Mouse (Mus musculus): Measurements from ENCODE around the gene Itih1. TPM values are rescaled to one million over a fixed set of nuclear protein-coding genes. Genes with fewer than 3 reads are reported as not detected.

Gene Itih1
- total and polyA plus RNA-seq, 2 experiments from 2014 or later = not detected

DNA sequence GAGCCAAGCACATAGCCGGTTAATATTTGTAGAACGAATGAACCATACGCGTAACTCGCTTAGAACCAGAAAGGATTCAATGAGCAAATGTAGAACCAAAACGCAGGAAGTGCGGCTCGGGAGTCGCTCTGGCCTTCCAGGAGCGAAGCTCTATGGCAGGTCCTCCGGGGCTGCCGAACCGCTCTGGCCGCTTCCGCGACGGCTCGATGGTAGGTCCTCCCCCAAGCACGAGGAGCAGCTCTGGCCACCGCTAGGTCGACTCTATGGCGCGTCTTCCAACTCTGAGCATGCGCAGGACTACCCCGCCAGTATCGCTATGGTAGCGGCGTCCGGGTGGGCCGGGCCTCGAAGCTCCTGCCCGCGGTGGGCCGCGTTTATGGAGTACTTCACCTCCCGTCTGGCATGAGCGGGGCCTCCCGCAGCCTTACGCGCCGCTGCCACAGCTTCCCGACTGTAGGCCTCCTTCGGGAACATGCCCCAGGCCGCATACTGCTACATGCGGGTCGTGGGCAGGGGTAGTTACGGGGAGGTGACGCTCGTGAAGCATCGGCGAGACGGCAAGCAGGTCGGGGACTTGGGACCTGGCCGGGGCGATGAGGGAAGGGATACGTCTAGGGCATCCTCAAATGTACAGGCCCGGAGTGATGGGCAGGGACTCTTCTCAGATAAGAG is 8.2 kb upstream of the Itih1 start, which contains the start of gene Nek4:
Nek4 (plus strand) TSS at position 224 of the 672 bp plus-strand sequence.
- under 1% methylated on average over 57 of the region's 57 CpGs for WGBS
- TF ChIP-seq CTCF (IDR thresholded peaks at IDR 0.05) = peak; percentile 64
- DNase-seq (ENCODE audit: low spot score) = peak; percentile 99
- H3K27me3 ChIP-seq (ENCODE audit: insufficient read depth, low read length) = no peaks in the 10 kb centered on the region
- H3K9ac ChIP-seq (replicated peaks; ENCODE audit: low read length, poor library complexity, severe bottlenecking) = peak within 1 kb of the TSS; percentile 75
- H3K4me2 ChIP-seq (ENCODE audit: low read depth, low read length, poor library complexity, severe bottlenecking) = peak within 1 kb of the TSS; percentile 82
- H3K36me3 ChIP-seq (ENCODE audit: insufficient read depth, low read length) = peaks cover 3% of the 10 kb centered on the region; the same call in 1 of the 2 replicates
- H3K4me3 ChIP-seq (ENCODE audit: low read depth, low read length) = peak within 1 kb of the TSS; percentile 68
- no peaks in the 10 kb centered on the region for H3K9me3 ChIP-seq (ENCODE audit: low read length)
- peaks cover 4% of the 10 kb centered on the region; the same call in 1 of the 2 replicates for H3K4me1 ChIP-seq (ENCODE audit: insufficient read depth, low read length)
- peak within 1 kb of the TSS; percentile 82 for H3K27ac ChIP-seq (ENCODE audit: low read depth, low read length)
- peak; percentile 99 for ATAC-seq (ENCODE audit: low FRiP score)

DNA sequence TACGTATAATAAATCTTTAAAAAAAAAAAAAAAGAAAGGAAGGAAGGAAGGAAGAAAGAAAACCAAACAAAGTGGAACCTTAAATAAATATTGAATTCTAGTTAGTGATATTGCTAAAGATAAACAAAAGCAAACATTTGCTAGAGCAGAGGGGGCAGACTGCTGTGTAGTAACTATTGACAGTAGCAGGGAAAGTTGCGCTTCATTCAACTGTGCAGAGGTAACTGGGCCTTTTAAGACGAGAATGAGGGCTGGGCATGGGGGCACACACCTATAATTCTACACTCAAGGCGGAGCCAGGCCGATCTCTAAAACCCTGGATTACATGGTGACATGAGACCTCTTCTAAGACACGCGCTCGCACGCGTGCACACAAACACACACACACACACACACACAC is 6.9 kb upstream of the Itih1 start:
- Histone ChIP-seq H3K9ac (replicated peaks; ENCODE audit: low read length, poor library complexity, severe bottlenecking) (no peak overlapping the region), H3K4me1 (ENCODE audit: insufficient read depth, low read length) (peaks cover 4% of the 10 kb centered on the region; the same call in 1 of the 2 replicates), H3K36me3 (ENCODE audit: insufficient read depth, low read length) (peaks cover 3% of the 10 kb centered on the region; the same call in 1 of the 2 replicates), H3K27me3 (ENCODE audit: insufficient read depth, low read length) (no peaks in the 10 kb centered on the region), H3K4me2 (ENCODE audit: low read depth, low read length, poor library complexity, severe bottlenecking) (no peak overlapping the region), H3K27ac (ENCODE audit: low read depth, low read length) (no peak overlapping the region), H3K4me3 (ENCODE audit: low read depth, low read length) (no peak overlapping the region), H3K9me3 (ENCODE audit: low read length) (no peaks in the 10 kb centered on the region)
- no peak; the same call in 1 of the 2 replicates for TF ChIP-seq CTCF (IDR thresholded peaks at IDR 0.05)
- no peak for ATAC-seq (ENCODE audit: low FRiP score)
- WGBS = 95% methylated on average over 10 of the region's 10 CpGs
- no peak for DNase-seq (ENCODE audit: low spot score)

DNA sequence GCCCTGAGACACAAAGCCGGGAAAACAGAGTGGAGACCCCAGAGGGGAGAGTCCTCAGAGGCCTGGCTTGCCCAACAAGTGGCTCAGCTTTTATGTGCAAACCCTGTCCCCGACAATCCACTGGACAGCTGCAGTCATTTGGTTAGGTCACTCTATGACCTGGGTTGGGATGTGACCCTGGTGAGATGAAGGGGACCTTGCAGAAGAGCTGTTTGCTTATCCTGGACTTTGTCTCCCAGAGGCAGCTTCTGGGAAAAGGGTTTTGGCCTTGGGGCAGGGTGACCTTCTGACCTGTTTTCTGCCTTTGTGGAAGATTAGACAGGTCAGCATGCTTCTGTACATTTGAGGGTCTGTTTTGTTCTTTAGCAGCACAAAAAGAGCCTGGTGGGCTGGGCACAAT is 1.7 kb upstream of the Itih1 start:
- DNase-seq (ENCODE audit: low spot score) (no peak), ATAC-seq (ENCODE audit: low FRiP score) (no peak)
- Histone ChIP-seq H3K4me1 (ENCODE audit: insufficient read depth, low read length) (no peaks in the 10 kb centered on the region), H3K27ac (ENCODE audit: low read depth, low read length) (no peak overlapping the region), H3K4me2 (ENCODE audit: low read depth, low read length, poor library complexity, severe bottlenecking) (no peak overlapping the region), H3K27me3 (ENCODE audit: insufficient read depth, low read length) (no peaks in the 10 kb centered on the region), H3K36me3 (ENCODE audit: insufficient read depth, low read length) (no peaks in the 10 kb centered on the region), H3K9ac (replicated peaks; ENCODE audit: low read length, poor library complexity, severe bottlenecking) (no peak overlapping the region), H3K4me3 (ENCODE audit: low read depth, low read length) (no peak overlapping the region), H3K9me3 (ENCODE audit: low read length) (no peaks in the 10 kb centered on the region)
- TF ChIP-seq CTCF (IDR thresholded peaks at IDR 0.05) = no peak
- WGBS = 74% methylated on average over 2 of the region's 2 CpGs

DNA sequence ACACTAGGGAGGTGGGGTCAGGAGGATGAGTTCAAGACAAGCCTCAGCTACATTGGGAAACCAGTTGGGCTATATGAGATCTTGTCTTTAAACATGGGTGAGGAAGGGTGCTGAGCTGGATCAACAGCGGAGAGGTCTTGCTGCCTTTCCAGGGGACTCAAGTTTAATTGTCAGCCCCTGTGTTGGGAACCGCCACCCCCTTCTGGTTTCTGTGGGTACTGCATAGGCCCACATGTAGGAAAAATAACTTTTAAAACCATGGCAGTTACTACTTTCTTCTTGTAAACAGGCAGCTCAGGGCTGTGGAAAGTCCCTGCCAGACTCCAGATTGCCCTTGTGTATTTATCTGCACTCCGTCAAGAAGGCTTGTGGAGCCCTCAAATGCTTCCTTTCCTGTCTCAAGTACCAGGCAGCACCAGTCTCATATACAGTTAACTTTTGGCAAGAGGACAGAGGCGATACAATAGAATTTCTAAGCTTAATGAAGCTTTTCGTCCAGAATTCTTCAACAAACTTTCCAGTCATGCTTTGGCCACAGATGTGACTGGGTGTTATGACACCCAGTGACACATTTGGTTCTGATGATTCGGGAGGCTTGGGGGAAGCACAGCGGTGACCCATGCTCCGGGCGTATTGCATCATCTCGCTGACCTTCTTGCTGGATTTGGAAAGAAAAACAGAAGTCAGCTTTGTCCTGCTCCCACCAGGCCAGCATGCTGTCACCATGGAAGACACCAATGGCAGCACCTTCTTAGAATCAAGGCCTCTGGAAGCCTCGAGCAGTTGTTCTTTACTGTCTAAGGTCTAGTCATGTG is 978 bp upstream of the Itih1 start:
- no peaks in the 10 kb centered on the region for H3K9me3 ChIP-seq (ENCODE audit: low read length)
- H3K27me3 ChIP-seq (ENCODE audit: insufficient read depth, low read length) = no peaks in the 10 kb centered on the region
- H3K4me1 ChIP-seq (ENCODE audit: insufficient read depth, low read length) = no peaks in the 10 kb centered on the region
- H3K36me3 ChIP-seq (ENCODE audit: insufficient read depth, low read length) = no peaks in the 10 kb centered on the region
- H3K4me3 ChIP-seq (ENCODE audit: low read depth, low read length) = no peak overlapping the region
- WGBS = 63% methylated on average over 11 of the region's 11 CpGs
- no peak overlapping the region for H3K27ac ChIP-seq (ENCODE audit: low read depth, low read length)
- TF ChIP-seq CTCF (IDR thresholded peaks at IDR 0.05) = peak; percentile 74
- no peak overlapping the region for H3K4me2 ChIP-seq (ENCODE audit: low read depth, low read length, poor library complexity, severe bottlenecking)
- peak; percentile 25 for DNase-seq (ENCODE audit: low spot score)
- ATAC-seq (ENCODE audit: low FRiP score) = no peak
- H3K9ac ChIP-seq (replicated peaks; ENCODE audit: low read length, poor library complexity, severe bottlenecking) = no peak overlapping the region

DNA sequence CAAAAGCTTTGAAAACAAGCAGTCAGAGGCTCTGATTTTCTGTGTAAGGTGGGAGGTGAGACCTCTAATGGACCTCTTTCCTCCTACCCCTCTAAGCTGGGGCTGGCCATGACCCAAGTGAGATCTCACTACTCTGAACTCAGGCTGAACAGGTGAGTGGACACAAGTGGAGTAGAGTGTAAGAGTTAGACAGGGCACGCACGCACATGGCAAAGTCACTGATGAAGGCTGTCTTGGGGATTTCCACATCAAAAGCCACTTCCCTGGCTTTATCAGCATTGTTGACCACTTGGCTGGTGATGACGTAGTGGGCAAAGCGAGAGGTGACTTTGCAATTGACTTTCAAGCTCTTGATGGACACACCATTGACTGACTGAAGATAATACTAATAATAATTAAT is 835 bp downstream of the Itih1 start:
- Histone ChIP-seq H3K9me3 (ENCODE audit: low read length) (no peaks in the 10 kb centered on the region), H3K9ac (replicated peaks; ENCODE audit: low read length, poor library complexity, severe bottlenecking) (no peak overlapping the region), H3K27me3 (ENCODE audit: insufficient read depth, low read length) (no peaks in the 10 kb centered on the region), H3K27ac (ENCODE audit: low read depth, low read length) (no peak overlapping the region), H3K4me3 (ENCODE audit: low read depth, low read length) (no peak overlapping the region), H3K4me2 (ENCODE audit: low read depth, low read length, poor library complexity, severe bottlenecking) (no peak overlapping the region), H3K4me1 (ENCODE audit: insufficient read depth, low read length) (no peaks in the 10 kb centered on the region), H3K36me3 (ENCODE audit: insufficient read depth, low read length) (no peaks in the 10 kb centered on the region)
- no peak for ATAC-seq (ENCODE audit: low FRiP score)
- WGBS = 91% methylated on average over 4 of the region's 4 CpGs
- TF ChIP-seq CTCF (IDR thresholded peaks at IDR 0.05) = no peak
- DNase-seq (ENCODE audit: low spot score) = no peak

DNA sequence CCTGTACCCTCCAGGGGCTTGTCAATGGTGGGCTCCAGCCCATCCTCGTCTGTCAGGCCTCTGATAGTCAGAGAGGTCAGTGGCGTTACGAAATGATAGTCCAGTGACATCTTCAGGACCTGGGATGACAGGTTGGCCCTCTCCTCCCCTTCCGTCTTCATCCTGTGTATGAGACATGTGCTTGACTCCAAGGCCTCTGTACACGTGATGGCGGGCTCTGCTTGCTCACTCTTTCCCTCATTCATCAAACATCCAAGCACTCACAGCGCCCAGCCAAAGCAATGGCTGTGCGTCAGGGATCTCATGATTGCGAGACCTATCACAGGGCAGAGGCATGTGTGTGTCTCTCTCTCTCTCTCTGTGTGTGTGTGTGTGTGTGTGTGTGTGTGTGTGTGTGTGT is 9.7 kb downstream of the Itih1 start:
- H3K27me3 ChIP-seq (ENCODE audit: insufficient read depth, low read length) = no peaks in the 10 kb centered on the region
- 92% methylated on average over 9 of the region's 9 CpGs for WGBS
- ATAC-seq (ENCODE audit: low FRiP score) (no peak), DNase-seq (ENCODE audit: low spot score) (no peak)
- H3K4me1 ChIP-seq (ENCODE audit: insufficient read depth, low read length) = no peaks in the 10 kb centered on the region
- no peak for TF ChIP-seq CTCF (IDR thresholded peaks at IDR 0.05)
- no peak overlapping the region for H3K9ac ChIP-seq (replicated peaks; ENCODE audit: low read length, poor library complexity, severe bottlenecking)
- H3K4me2 ChIP-seq (ENCODE audit: low read depth, low read length, poor library complexity, severe bottlenecking) = no peak overlapping the region
- H3K9me3 ChIP-seq (ENCODE audit: low read length) = no peaks in the 10 kb centered on the region
- no peak overlapping the region for H3K4me3 ChIP-seq (ENCODE audit: low read depth, low read length)
- no peak overlapping the region for H3K27ac ChIP-seq (ENCODE audit: low read depth, low read length)
- no peaks in the 10 kb centered on the region for H3K36me3 ChIP-seq (ENCODE audit: insufficient read depth, low read length)

Data from midbrain, postnatal 0 days (tissue).